Mouse (Mus musculus): ENCODE data around the gene Capza1.
"Not testable (repeated sequence)": the region's sequence is repeated elsewhere in the genome, so short reads cannot be mapped to it uniquely, and the experiment has no call there.

The Capza1 gene

DNA sequence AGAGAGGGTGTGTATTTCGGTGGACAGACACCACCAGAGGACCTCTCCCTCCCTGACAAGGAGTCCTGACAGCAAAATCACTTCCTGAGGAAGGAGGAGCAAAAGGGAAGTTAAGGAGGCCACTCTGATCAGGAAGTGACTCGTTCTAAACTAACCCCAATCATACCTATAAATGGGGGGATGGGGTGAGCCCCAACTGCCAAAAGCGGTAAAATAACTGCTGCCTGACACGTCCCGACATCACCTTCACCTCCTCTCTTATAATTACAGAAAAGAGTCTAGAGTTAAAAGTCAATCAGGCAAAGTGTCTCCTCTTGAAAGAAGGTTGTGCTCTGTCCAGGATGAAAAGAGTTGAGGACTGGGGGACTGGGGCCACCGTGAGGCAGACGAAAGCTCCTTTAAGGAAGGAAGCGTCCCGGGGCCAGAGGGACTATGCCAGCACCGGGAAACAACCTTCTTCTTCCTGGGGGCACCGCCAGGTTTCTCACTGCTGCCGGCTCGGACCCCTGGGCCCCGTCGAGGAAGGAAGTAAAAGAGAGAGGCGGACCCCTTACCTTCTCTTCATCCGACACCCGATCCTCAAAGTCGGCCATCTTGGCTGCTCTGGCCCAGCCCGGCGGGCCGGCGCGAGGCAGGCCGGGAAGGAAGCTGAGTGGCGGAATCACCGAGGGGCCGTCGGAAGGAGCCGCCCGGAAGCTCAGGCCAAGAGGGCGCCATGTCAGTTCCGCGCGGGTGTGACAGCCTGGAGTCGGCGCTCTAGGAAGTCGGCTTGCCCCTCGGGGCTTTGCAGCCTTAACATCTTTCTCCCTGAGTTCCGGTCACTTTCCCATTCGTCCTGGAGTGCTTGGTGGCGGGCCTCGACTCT, at the start of gene Capza1, which contains the start of gene St7l:
TSS of gene Capza1 (minus strand) at position 720 of the 865 bp plus-strand sequence.
TSS of gene St7l (plus strand) at position 220 of the 865 bp plus-strand sequence.
- peak; percentile 91 for DNase-seq (ENCODE audit: low spot score)

DNA sequence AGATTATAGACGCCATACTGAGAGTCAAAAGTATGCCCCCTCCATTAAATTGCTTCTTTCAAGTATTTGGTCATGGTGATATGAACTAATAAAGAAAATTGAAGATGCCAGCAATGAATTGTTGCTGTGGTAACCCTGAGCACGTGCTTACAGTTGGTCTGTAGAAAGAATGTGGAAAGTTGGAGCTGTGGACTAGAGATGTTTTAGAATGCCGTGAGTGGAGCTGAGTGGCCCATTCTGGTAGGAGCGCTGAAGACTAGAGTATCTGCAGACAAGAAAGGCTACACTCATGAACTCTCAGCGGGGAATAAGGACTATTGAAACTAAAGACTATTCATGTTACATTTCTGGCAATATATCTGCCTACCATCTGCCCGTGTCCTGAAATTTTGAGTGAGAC, 44.9 kb upstream of the Capza1 start:
- no peak for DNase-seq (ENCODE audit: low spot score)

DNA sequence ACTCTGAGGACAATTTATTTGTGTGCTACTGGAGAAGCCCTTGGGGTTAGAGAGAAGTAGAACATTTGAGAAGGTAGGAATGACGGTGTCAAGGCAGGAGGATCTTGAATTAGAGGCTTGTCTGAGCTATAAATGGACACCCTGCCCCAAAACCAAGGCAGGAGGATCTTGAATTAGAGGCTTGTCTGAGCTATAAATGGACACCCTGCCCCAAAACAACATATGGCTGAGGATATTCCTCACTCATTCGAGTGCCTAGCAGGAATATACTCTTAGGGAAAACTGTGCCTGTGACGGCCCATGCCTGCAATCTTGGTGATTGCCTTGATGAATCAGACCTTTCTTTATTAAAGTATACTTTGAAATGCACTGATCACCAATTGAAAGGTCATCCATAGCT, 41.7 kb upstream of the Capza1 start:
- DNase-seq (ENCODE audit: low spot score), result no peak

DNA sequence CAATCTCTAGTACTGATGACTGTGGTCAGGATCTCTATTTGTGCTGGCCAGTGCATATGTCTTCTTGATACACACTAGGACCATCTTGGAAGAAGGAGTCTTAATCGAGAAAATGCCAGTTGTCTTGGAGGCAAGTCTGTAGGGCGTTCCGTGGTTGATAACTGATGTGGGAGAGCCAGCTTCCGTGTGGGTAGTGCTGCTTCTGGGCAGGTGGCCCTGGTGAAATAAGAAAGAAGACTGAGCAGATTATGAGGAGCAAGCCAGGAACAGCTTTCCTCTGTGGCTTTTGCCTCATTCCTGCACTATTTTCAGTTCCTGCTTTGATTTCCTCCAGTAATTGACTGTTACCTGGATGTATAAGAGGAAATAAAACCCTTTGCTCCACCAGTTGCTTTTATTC, 41.1 kb upstream of the Capza1 start:
- no peak for DNase-seq (ENCODE audit: low spot score)

DNA sequence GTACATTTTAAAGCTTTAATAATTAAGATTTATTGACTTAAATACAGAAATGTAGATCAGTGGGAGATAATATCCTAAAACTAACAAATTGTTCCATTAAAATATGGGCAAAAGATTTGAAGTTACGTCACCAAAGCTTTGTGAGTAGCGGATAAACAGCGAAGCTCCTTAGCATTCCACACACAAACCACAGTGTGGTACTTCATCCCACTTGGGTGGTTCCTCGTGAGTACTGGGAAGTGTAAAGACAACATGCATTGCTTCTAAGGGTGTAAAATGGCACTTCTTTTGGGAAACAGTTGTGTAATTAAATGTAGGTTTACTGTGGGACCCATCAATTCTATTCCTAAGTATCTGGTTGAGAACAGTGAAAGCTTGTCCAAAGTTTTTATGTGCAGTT, 36.8 kb upstream of the Capza1 start:
- DNase-seq (ENCODE audit: low spot score), result no peak

DNA sequence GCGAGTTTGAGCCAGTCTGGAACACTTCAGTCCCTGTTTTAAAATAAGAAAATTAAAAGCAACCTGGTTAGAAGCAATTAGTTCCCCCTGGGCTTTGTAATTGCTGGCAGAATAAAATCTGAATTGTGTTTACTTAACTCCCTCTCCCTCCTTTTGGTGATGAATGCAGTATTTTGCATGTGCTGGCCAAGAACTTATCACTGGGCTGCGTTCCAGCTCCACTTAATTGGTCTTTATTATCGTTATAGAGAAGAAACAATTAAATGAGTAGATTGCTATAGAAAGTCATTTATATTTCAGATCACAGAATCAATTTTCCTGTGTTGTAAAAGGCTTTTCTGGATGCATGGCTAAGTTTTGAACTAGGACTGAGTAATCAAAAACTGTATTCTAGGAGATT, 31.8 kb upstream of the Capza1 start:
- DNase-seq (ENCODE audit: low spot score), result no peak

DNA sequence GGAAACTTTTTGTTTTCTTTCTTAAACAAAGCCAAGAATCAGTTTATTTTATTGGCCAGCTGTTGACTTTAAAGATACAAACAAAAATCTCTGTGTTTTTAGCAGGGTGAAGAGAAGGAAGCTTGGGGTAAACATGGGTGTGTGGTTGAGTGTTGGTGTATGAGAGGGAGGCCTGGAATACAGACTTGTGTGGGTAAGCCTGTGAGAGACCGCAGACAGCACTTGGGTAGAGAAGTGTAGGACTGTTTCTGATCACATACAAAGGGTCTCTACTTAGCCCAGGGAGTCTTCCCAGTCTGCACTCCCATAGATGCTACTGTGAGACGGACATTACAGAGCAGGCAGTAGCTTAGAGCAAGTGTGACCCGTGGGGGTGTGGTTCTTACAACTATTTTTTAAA, 24.3 kb upstream of the Capza1 start:
- DNase-seq (ENCODE audit: low spot score), result no peak

DNA sequence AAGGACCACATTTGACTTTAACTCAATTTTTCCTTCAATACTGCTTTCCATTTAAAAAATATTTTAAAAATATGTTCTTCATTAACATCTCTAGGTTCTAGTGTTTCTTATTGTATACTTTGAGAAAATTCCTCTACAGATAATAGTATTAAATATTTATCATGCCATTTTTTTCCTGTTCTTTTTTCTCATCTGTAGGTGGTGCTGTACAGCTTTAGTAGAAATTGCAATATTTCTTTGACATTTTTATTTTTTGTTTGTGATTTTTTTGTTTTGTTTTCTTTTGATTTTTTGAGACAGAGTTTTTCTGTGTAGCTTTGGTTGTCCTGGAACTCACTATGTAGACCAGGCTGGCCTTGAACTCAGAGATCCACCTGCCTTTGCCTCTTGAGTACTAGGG, 5.3 kb upstream of the Capza1 start:
- DNase-seq (ENCODE audit: low spot score), result no peak

DNA sequence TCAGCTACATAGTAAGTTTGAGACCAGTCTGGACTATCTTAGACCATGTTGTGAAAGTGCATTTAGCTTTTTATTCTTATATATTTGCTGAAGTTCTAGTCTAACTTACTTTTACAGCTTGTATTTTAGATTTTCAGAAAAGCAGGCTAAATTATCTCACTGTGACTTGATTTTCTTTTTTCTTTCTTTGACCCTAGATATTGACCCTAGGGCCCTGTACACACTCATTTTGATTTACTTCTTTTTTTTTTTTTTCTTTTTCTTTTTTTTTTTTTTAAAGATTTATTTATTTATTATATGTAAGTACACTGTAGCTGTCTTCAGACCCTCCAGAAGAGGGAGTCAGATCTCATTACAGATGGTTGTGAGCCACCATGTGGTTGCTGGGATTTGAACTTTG, 2.4 kb upstream of the Capza1 start:
- not testable (repeated sequence) for DNase-seq (ENCODE audit: low spot score)

DNA sequence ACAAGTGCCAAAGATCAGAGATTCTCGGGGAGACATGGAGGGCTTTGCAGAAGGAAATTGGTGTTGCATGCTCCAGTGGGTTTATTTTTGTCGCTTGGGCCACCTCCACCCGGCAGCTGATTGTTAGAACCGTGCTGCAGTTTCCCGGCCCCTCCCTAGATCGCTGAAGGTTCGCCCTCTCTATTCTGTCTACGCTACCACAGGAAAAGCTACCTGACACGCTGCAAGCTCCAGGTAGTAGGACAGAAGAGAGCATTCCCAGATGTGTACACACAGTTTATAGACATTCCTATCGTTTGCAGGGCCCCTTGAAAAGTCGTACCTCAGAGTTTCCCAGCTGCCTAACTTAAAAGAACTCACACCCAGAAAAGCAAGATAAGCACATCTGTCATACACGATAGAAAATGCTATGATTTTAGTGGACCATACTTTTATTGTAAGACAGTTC, 1.1 kb upstream of the Capza1 start:
- no peak for DNase-seq (ENCODE audit: low spot score)

DNA sequence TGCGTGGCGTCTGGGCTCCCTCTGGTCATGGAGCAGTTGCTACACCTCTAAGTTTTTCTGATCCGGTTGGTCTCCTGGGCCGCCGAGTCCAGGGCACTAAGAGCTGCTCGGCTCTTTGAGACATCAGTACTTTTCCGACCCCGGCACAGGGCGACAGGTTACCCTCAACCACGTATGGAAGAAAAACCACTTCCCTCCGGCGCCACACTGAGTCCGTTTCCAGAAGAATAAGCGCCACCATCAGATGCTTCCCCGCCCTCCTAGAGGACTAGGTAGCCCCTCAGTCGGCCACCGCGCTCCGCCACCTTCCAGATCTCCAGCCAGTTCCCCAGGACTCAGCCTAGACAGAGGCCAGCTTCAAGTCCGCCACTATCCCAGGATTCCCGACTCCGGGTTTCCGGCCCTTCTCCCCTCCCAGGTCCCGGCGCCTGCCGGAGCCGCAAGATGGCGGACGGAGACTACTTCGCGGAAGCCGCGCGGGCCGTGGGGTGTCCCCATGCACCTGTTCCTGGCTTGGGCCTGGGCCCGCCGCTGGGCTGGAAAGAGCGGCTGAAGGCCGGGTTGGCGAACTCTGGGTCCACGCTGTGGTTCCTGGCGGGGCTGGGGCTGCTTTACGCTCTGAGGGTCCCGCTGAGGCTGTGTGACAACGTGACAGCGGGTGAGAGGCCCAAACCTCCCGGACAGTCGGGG, 491 bp upstream of the Capza1 start:
- DNase-seq (ENCODE audit: low spot score), result peak; percentile 90

DNA sequence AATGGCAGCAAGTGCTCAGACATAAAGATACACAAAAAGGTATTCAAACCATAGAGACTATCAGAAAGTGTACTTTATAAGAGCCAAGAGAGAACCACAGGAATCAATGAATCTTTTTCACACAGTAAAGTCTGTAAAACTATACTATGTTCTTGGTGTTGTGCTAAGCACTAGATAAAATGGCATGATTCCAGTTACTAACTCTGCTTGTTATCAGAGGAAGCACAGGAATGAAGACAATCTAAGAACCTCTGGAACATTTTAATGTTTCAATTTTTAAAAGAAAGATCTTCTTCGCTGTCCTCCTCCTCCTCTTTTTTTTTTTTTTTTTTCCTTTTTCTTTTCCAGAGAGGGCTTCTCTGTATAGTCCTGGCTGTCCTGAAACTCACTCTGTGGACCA, 5.7 kb downstream of the Capza1 start:
- DNase-seq (ENCODE audit: low spot score), result no peak

DNA sequence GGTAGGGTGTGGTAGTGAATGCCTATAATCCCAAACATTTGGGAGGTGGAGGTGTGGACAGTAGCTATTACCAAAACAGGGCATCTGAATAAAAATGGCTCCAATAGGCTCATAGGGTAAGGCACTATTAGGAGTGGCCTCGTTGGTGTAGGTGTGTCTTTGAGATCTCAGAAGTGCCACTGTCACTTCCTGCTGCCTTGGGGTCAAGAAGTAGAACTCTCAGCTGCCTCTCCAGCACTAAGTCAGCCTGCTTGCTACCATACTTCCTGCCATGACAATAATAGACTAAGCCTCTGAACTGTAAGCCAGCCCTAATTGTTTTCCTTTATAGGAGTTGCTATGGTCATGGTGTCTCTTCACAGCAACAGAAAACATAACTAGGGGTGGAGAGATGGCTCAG, 8.2 kb downstream of the Capza1 start:
- no peak for DNase-seq (ENCODE audit: low spot score)

DNA sequence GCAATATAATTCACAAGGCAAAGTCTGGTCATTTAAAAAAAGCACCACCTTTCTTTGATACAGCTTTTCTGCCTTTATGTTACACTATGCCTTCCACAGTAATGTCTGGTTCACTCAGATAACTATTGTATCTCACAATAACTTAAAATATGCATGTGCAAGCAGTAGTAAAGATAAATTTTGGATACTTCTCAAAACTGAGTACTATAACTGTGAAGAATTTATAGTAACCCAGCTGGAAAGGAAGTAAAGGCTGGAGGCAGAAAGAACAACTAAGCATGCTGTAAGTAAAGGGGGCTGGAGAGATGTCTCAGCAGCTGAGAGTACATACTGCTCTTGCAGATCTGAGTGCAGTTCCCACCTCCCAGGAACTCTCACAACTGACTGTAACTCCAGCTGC, 9.4 kb downstream of the Capza1 start:
- DNase-seq (ENCODE audit: low spot score), result no peak

DNA sequence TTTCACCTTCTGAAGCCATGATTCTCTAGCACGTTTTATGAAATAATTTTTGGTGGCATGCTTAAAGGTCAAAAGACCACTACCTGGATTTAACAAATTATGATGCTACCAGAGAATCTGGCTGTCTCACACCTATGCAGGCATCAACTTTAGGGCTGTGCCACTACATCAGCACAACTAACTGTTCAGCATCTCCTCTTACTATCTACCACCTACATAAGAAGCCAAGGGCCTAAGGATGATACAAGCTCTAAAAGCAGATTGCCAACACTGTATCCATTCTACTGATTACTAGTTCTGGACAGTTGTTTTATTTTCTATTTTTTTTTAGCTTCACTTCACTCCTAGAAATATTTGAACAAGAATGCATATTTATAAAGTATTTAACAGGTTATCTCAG, 9.8 kb downstream of the Capza1 start:
- DNase-seq (ENCODE audit: low spot score), result no peak

DNA sequence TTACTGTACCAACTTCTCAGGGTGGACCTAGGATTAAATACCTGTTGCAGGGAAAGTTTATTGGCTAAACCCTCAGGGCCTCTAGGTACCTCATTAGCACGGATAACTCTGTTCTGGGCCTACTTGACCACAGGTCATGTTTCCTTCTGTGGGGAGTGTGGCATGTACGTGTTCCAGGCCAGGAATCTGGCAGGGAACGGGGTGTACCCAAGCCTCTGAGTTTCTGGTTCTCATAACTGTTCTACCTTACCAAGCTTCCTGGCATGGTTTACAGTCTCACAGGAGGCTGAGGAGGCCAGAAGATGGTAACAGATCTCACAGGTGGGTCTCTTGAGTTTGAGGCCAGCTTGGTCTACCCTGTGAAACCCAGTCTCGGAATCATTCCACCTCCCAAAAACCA, 17.7 kb downstream of the Capza1 start:
- no peak for DNase-seq (ENCODE audit: low spot score)

DNA sequence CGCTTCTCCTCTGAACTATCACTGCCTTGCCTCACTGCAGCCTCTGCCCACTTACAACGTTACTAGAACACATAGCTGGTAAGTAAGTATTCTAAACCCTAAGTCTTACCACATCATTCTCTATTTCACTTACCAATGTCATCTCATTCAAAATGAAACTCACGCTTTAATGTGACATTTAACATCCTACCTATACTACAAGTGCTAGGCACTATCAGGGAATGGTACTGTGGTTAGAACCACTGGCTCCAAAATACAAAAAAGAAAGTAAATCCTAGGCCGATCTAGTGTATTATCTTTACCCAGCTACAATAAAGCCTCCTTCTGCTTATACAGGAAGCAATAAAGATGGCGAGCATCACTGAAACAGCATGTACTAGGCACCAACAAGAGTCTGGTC, 23.3 kb downstream of the Capza1 start:
- DNase-seq (ENCODE audit: low spot score), result no peak

DNA sequence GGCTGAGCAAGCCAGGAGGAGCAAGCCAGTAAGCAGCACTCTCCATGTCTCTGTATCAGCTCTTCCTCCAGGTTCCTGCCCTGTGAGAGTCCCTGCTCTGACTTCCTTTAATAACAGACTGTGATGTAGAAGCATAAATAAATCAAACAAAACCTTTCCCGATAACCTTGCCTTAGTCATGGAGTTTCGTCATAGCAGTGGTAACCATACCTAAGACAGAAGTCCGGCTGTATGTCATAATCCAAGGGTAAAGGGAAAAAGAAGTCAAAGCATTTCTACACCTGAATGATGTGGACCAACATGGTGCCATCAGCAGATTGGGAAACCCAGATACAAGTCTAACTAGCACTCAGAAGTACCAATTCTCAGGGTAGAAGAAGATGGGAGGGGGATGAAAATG, 28.5 kb downstream of the Capza1 start:
- DNase-seq (ENCODE audit: low spot score), result no peak

DNA sequence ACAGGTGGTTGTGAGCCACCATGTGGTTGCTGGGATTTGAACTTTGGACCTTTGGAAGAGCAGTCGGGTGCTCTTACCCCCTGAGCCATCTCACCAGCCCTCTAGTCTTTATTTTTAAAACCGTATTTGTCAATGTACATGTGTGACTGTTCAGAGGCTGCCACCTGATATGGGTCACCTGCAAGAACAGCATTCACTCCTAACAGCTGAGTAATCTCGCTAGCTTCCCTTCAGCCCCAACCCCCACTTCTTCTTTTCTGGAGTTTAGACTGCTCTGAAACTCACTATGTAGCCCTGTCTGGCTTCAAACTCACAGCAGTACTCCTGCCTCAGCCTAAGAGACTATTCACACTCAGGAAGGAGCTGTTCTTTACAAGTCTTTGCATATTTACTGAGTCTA, 41.9 kb downstream of the Capza1 start:
- DNase-seq (ENCODE audit: low spot score), result no peak

DNA sequence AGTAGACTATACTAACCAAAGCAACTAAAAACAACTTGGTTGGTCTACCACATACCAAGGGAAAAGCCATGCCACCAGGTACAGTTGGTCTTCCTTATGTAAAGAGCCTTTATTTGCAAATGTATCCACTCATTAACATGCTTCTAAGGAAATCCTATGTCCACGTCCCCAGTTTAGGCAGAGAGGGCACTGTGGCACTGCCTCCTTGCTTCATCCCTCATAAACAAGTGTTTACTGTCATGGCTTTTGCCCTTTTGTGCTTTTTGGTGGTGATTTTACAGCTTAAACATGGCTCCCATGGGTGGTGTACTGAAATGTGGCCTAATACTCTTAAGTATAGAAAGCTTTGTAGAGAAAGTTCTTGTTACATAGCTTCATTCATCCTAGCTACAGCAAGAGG, 43.9 kb downstream of the Capza1 start:
- no peak for DNase-seq (ENCODE audit: low spot score)

DNA sequence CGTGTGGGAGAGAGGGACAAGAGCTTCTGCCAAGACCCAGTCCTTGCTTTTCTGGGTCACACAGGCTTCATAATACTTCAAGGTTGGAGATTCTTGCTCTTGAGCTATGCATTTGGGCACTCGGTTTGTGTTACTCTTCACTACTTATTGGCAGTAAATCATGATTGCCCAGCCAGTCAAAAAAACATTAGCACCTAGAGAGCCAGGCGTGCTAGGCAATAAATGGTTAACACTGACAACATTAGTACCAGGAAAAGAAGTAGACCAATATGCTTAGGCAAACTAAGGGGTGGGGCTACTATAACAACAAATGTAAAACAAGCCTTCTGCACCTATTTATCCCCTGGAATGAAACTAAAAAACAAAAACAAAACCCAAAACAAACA, 45.6 kb downstream of the Capza1 start:
- no peak for DNase-seq (ENCODE audit: low spot score)

DNA sequence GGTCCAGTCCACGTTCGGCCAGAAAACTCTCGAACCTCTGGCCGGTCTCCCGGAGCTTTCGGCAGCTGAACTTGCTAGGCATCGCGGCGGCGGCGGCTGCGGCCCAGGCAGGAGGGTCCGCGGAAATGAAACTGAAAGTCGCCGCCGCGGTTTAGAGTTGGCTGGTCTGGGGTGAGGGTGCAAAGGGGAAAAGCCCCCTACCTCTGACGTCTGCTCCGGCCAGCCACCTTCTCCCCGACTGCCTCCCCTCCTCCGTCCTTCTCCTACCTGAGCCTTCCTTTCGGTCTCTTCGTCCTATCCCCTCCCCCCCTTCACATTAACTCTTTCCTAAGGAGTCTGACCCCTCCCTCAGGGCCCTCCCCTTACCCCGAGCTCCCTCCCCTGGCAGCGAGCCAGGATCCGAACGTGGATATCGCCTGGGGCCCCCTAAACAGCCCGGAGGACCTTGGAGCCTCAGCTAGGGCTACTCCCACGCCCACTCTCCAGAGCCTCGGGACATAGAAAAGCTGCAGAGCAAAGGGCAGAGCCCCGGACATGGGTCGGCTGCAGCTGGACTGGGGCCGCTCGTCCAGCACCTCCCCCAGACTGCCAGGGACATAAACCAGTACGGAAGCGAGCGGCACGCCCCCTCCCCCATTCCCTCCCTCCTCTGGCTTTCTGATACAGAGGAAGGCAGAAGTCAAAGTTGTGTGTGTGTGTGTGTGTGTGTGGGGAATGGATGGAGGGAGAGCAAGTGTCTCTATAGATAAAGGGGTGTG, 46.1 kb downstream of the Capza1 start, which contains the start of gene Mov10:
TSS of gene Mov10 (minus strand) at position 573 of the 758 bp plus-strand sequence.
- peak; percentile 63 for DNase-seq (ENCODE audit: low spot score)

Data from urinary bladder, postnatal 14 days (tissue).